Mouse (Mus musculus) lung, embryonic 15.5 days (tissue): ENCODE measurements around the gene Spryd4. TPM values are rescaled to one million over a fixed set of nuclear protein-coding genes. Genes with fewer than 3 reads are reported as not detected.
"Not testable (repeated sequence)": the region's sequence is repeated elsewhere in the genome, so short reads cannot be mapped to it uniquely, and the experiment has no call there.

Experiments used
- ATAC-seq: fragments of 200-750 bp; cut with Nextera tagmentation; 2 replicates; pipeline ENCODE4 v1.8.0; 2017; ENCODE audit warnings: moderate number of reproducible peaks, borderline replicate concordance; ENCODE audit not compliant: low FRiP score, low TSS enrichment; ENCODE audit errors: extremely low read depth
- H3K27ac ChIP-seq: fragments of 300-500 bp; sonication (generic); 2 replicates; pipeline ENCODE4 v1.5.1; 2015; ENCODE audit warnings: moderate library complexity, mild to moderate bottlenecking, inconsistent platforms
- H3K27me3 ChIP-seq: fragments of 300-500 bp; sonication (generic); 2 replicates; pipeline ENCODE4 v1.6.1; 2015; ENCODE audit warnings: inconsistent platforms
- H3K36me3 ChIP-seq: fragments of 300-500 bp; sonication (generic); 2 replicates; pipeline ENCODE4 v1.6.1; 2015; ENCODE audit warnings: inconsistent platforms
- H3K4me1 ChIP-seq: fragments of 300-500 bp; sonication (generic); 2 replicates; pipeline ENCODE4 v1.6.1; 2015; ENCODE audit warnings: inconsistent platforms
- H3K4me2 ChIP-seq: fragments of 300-500 bp; sonication (generic); 2 replicates; pipeline ENCODE4 v1.6.1; 2015; ENCODE audit warnings: inconsistent platforms, mild to moderate bottlenecking, moderate library complexity
- H3K4me3 ChIP-seq: fragments of 300-500 bp; sonication (generic); 2 replicates; pipeline ENCODE4 v1.5.1; 2015; ENCODE audit warnings: mild to moderate bottlenecking, inconsistent platforms
- H3K9ac ChIP-seq: fragments of 300-500 bp; sonication (generic); 2 replicates; pipeline ENCODE4 v1.6.1; 2015; ENCODE audit warnings: inconsistent platforms
- H3K9me3 ChIP-seq: fragments of 300-500 bp; sonication (generic); 2 replicates; pipeline ENCODE4 v1.6.1; 2016; ENCODE audit warnings: inconsistent platforms
- WGBS: fragments of 180-500 bp; shearing (Covaris S2); methylation state at CpG from one replicate; pipeline ENCODE4 v1.1.7; 2015; 5-methylcytosine and 5-hydroxymethylcytosine counted together
- polyA plus RNA-seq: library from polyadenylated mRNA; unstranded; fragments of >200 nt; fragmentation: Nextera tagmentation; extraction: Ambion mirVana; gene quantifications from 2 replicates; pipeline ENCODE4 v1.2.1, GENCODE M21; 2015

Gene Spryd4
- polyA plus RNA-seq, 1 experiment from 2014 or later: 27.4 TPM

GRCm38 (mm10) chr10:128201856-128202255, 9.8 kb downstream of the Spryd4 start:
- Histone ChIP-seq H3K9ac (no peak overlapping the region), H3K9me3 (no peaks in the 10 kb centered on the region), H3K4me1 (no peaks in the 10 kb centered on the region; the same call in 1 of the 2 replicates), H3K27me3 (0 out of 2 replicates have a peak, but pooled peaks cover 3% of the 10 kb centered on the region), H3K36me3 (no peaks in the 10 kb centered on the region), H3K4me2 (no peak overlapping the region), H3K4me3 (no peak overlapping the region), H3K27ac (no peak overlapping the region)
- ATAC-seq: no peak; the same call in 1 of the 2 replicates
- WGBS: 59% methylated on average over 6 of the region's 6 CpGs

- peak; percentile 91 for ATAC-seq
- Histone ChIP-seq H3K4me1 (peaks cover 9% of the 10 kb centered on the region), H3K9ac (peak overlapping the region; percentile 66), H3K27me3 (peaks cover 19% of the 10 kb centered on the region), H3K27ac (no peak overlapping the region), H3K9me3 (no peaks in the 10 kb centered on the region), H3K36me3 (no peaks in the 10 kb centered on the region), H3K4me3 (peak overlapping the region; percentile 68), H3K4me2 (peak overlapping the region; percentile 98)
- under 1% methylated on average over 69 of the region's 79 CpGs for WGBS
Measured at GRCm38 (mm10) chr10:128194551-128195461, 16.8 kb downstream of the Spryd4 start.

GRCm38 (mm10) chr10:128194024-128194550, 17.5 kb downstream of the Spryd4 start, which contains the start of gene Gls2:
TSS of gene Gls2 (plus strand) at chr10:128194457.
- peak; percentile 98 for ATAC-seq
- 0 out of 2 replicates have a peak within 1 kb of the TSS, but pooled peaks have one; percentile 23 for H3K27ac ChIP-seq
- H3K27me3 ChIP-seq: peaks cover 19% of the 10 kb centered on the region
- H3K9me3 ChIP-seq: no peaks in the 10 kb centered on the region
- peak within 1 kb of the TSS; percentile 68 for H3K4me3 ChIP-seq
- under 1% methylated on average over 46 of the region's 46 CpGs for WGBS
- H3K9ac ChIP-seq: peak within 1 kb of the TSS; percentile 66
- peaks cover 9% of the 10 kb centered on the region for H3K4me1 ChIP-seq
- no peaks in the 10 kb centered on the region for H3K36me3 ChIP-seq
- H3K4me2 ChIP-seq: peak within 1 kb of the TSS; percentile 98

GRCm38 (mm10) chr10:128193113-128193512, 18.5 kb downstream of the Spryd4 start:
- no peaks in the 10 kb centered on the region for H3K36me3 ChIP-seq
- peaks cover 9% of the 10 kb centered on the region for H3K4me1 ChIP-seq
- H3K27ac ChIP-seq: no peak overlapping the region
- H3K9me3 ChIP-seq: no peaks in the 10 kb centered on the region
- H3K4me2 ChIP-seq: no peak overlapping the region
- H3K9ac ChIP-seq: no peak overlapping the region
- WGBS: 80% methylated on average over 6 of the region's 6 CpGs
- H3K27me3 ChIP-seq: peaks cover 19% of the 10 kb centered on the region
- no peak overlapping the region for H3K4me3 ChIP-seq
- no peak for ATAC-seq

- not testable (repeated sequence) for H3K9ac ChIP-seq, H3K4me2 ChIP-seq, H3K36me3 ChIP-seq, H3K9me3 ChIP-seq, ATAC-seq, H3K27ac ChIP-seq, H3K4me1 ChIP-seq, H3K4me3 ChIP-seq
- 90% methylated on average over 3 of the region's 3 CpGs for WGBS
- H3K27me3 ChIP-seq: peaks cover 19% of the 10 kb centered on the region
Measured at GRCm38 (mm10) chr10:128192030-128192766, 19.4 kb downstream of the Spryd4 start.

- H3K27me3 ChIP-seq: peaks cover 16% of the 10 kb centered on the region
- H3K4me3 ChIP-seq: no peak overlapping the region
- H3K4me2 ChIP-seq: no peak overlapping the region
- H3K9me3 ChIP-seq: no peaks in the 10 kb centered on the region
- no peak overlapping the region for H3K27ac ChIP-seq
- WGBS: 36% methylated on average over 2 of the region's 2 CpGs
- no peak for ATAC-seq
- peaks cover 9% of the 10 kb centered on the region for H3K4me1 ChIP-seq
- H3K36me3 ChIP-seq: no peaks in the 10 kb centered on the region
- H3K9ac ChIP-seq: no peak overlapping the region
Measured at GRCm38 (mm10) chr10:128191472-128191871, 20.1 kb downstream of the Spryd4 start.

GRCm38 (mm10) chr10:128188242-128188877, 23.2 kb downstream of the Spryd4 start:
- Histone ChIP-seq H3K36me3 (no peaks in the 10 kb centered on the region), H3K27me3 (no peaks in the 10 kb centered on the region), H3K4me1 (no peaks in the 10 kb centered on the region), H3K9me3 (no peaks in the 10 kb centered on the region), H3K27ac (no peak overlapping the region), H3K9ac (no peak overlapping the region), H3K4me3 (no peak overlapping the region), H3K4me2 (no peak overlapping the region; the same call in 1 of the 2 replicates)
- no peak for ATAC-seq
- WGBS: 53% methylated on average over 2 of the region's 2 CpGs

GRCm38 (mm10) chr10:128187181-128187605, 24.4 kb downstream of the Spryd4 start:
- no peaks in the 10 kb centered on the region for H3K36me3 ChIP-seq
- no peak overlapping the region for H3K4me2 ChIP-seq
- 65% methylated on average over 5 of the region's 5 CpGs for WGBS
- no peaks in the 10 kb centered on the region for H3K9me3 ChIP-seq
- H3K27me3 ChIP-seq: no peaks in the 10 kb centered on the region
- H3K4me3 ChIP-seq: no peak overlapping the region
- ATAC-seq: no peak
- no peaks in the 10 kb centered on the region for H3K4me1 ChIP-seq
- no peak overlapping the region for H3K9ac ChIP-seq
- no peak overlapping the region for H3K27ac ChIP-seq

- 50% methylated on average over 2 of the region's 2 CpGs for WGBS
- Histone ChIP-seq H3K4me3 (no peak overlapping the region), H3K4me1 (no peaks in the 10 kb centered on the region), H3K27ac (no peak overlapping the region), H3K4me2 (no peak overlapping the region), H3K9me3 (no peaks in the 10 kb centered on the region), H3K9ac (no peak overlapping the region), H3K36me3 (no peaks in the 10 kb centered on the region), H3K27me3 (no peaks in the 10 kb centered on the region)
- ATAC-seq: peak; percentile 45; the same call in 1 of the 2 replicates
Measured at GRCm38 (mm10) chr10:128185959-128186358, 25.6 kb downstream of the Spryd4 start.

GRCm38 (mm10) chr10:128185277-128185940, 26.2 kb downstream of the Spryd4 start:
- Histone ChIP-seq H3K9me3 (no peaks in the 10 kb centered on the region), H3K4me3 (no peak overlapping the region), H3K4me1 (0 out of 2 replicates have a peak, but pooled peaks cover 1% of the 10 kb centered on the region), H3K36me3 (no peaks in the 10 kb centered on the region), H3K27me3 (no peaks in the 10 kb centered on the region), H3K4me2 (no peak overlapping the region), H3K27ac (no peak overlapping the region), H3K9ac (no peak overlapping the region)
- WGBS: 57% methylated on average over 6 of the region's 6 CpGs
- ATAC-seq: no peak

GRCm38 (mm10) chr10:128184296-128184695, 27.3 kb downstream of the Spryd4 start:
- Histone ChIP-seq H3K36me3 (no peaks in the 10 kb centered on the region), H3K9ac (no peak overlapping the region), H3K4me1 (0 out of 2 replicates have a peak, but pooled peaks cover 8% of the 10 kb centered on the region), H3K4me3 (no peak overlapping the region), H3K9me3 (no peaks in the 10 kb centered on the region), H3K27ac (no peak overlapping the region), H3K27me3 (no peaks in the 10 kb centered on the region), H3K4me2 (no peak overlapping the region)
- ATAC-seq: no peak
- 65% methylated on average over 2 of the region's 2 CpGs for WGBS
